Mouse (Mus musculus) frontal cortex, postnatal 36 days (tissue): ENCODE measurements around the gene Wdcp.
A peak's percentile ranks its signal among the peaks of the same experiment; 100 is the strongest.
"Not testable (repeated sequence)": the region's sequence is repeated elsewhere in the genome, so short reads cannot be mapped to it uniquely, and the experiment has no call there.

ENCODE experiments used
- DNase-seq, 2 experiments: peaks; one replicate each; pipeline ENCODE4 v3.0.0; 2022; ENCODE audit warnings: low spot score in 2 of 2

Wdcp gene

DNA sequence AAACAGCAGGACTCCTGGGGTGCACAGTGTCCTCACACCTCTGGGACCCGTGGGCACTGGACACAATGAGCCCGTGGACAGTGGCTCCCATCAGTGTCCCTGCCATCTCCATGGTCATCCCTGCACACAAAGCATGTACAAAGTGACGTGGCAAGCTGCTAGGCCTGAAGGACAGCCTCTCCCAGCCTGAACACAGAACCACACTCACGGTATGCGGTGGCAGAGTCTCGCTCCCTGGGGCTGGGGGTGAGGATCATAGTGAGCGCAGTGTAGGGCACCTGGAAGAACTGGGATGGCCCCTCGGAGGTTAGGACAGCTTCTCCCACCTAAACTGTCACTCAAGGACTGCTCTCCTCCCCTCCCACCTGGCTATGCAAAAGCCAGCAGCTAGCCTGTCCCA, 25.8 kb downstream of the Wdcp start:
- no peak for DNase-seq

DNA sequence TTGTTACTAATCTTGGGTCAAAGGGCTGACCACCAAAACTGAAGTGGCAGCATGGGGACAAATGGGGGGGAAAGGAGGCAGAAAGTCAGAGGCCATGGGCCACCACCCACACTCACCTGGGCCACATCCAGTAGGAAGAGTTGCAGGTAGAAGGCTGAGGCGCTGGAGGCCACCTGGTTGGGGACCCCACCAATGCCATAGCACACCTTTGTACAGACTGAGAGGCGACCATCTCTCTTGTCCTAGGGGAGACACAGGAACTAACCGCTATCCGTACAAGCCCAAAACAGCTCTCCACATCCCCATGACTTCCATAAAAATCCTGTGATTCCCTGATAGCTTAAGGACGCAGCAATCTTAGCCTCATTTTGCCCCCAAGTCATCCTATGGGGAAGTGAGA, 28.2 kb downstream of the Wdcp start:
- DNase-seq, result no peak

DNA sequence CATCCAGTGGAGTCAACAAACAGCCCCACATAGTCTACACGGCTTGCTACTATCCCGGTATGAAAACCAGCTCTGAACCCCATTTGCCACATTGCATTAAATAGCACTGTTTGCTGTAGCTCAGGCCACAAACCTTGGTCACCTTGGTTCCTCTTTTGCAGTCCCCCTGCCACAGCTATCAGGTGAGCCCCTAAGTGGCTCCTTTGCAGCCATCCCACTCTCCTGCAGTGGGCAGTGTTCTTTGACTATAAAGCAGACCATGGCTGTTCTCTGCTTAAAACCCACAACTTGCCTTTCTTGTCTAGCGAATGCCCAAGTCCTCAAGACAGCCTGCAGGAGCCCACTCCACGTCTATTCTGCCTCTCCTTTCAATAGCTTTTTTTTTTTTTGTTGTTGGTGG, 29.2 kb downstream of the Wdcp start:
- DNase-seq, result no peak

DNA sequence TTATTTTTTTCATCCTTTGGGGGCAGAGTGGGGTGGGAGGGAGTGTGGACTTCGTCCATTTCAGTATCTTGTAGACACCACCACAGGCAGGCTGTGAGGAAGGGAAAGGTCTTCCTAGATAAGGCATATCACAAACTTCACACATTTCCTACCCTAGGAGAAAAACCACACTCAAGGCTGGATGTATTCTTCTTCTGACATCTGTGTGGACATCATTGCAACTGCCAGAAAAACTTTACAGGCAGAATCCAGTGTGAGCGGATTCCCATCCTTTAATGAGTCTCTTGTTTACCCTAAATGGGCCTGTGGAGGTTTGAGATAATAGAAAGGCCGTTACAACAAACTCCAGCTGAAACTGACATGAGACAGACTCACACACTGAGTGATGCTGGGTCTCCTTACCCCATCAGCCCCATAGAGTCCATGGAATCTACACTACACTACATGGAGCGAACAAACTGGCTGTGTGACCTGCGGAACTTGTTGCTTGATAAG, 29.9 kb downstream of the Wdcp start:
- DNase-seq, result no peak

DNA sequence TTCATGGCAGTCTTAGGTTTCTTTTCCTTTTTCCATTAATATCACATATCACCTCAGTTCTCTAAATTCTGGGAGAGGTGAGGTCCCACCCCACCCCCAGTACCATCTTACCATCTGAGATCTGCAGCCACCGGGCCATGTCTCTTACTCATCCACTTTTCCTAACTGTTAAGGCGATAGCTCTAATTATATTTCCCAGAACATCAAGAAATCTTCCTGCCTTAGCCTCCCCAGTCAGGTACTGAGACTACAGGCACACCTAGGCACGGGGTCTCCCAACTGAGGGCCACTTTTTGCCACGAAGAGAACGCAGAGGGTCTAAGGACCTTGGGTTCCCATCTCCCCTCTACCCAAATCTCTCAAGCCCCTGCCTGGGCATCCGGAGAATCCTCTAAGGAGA, 30.4 kb downstream of the Wdcp start:
- no peak for DNase-seq

DNA sequence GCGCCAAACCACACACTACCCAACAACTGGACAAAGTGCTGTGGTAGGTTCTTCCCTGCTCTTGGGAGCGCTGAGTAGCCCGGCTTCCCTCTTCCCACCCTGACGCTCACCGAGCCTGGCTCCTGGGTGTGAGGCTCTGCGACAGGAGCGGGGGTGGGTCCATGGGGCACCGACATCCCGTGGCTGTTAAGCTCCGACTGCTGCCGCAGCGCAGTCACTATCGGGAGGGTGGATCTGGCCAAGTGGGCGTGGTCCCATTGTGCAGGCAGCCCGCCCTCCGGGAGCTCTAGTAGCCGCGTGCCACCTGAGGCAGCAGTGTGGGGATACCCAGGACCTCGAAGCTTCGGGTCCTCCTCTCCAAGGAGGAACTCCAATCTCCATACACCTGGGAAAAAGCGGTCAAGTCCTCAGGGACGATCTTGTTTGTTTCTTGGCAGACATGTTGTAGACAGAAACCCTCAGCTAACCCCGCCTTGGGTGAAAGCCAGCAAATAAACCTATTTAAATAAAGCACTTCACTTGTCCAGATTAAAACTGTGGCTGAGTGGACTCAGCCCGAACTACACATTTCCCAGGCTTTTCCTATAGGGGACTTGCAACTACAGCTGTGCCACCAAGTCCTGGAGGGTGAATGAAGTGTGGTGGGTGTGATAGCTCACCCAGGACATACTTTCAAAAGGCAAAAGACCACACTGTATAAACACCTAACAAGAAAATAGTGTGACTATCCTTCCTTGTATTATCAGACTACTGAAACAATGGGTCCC, 31.2 kb downstream of the Wdcp start, which contains the start of gene Mfsd2b:
TSS of gene Mfsd2b (minus strand) at position 199 of the 767 bp plus-strand sequence.
- peak; percentile 21 to 28 for DNase-seq

DNA sequence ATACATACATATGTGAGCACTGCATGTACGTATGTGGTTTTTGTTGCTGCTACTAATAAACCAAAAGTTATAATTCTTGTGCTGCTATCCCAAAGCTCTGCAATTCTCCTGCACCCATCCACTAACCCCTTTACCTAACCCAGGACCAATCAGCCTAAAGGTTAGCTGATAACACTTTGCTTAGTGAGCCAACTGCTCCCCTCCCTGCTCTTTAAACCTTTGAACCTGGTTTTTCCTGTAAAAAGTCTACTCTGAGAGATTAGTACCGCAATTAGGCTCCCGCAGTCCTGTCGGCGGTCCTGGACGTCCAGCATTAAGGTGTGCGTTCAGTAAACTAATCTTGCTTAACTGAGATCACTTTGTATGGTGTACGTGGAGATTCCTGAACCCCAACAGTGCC, 32.5 kb downstream of the Wdcp start:
- DNase-seq, result no peak

DNA sequence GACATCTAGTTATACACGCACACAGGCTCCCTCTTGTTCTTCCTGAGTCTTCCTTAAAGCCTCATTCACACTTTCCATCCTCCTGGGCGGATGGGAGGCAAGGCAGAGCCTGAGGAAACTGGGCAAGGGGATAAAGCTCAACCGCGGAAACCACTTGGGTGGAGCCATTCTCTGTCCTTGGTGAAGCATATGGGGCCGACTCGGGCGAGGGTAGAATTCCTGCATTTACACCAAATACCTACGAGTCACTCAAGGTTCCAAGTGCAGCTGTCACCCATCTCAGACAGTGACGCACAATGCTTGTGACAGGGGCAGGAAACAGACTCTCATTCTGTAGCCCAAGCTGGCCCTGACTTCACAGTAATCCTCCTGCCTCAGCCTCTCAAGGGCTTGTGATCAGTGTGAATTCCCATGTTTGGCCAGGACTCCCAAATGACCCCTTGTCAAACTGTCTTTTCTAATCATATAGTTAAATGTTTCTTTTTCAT, 35.2 kb downstream of the Wdcp start:
- no peak for DNase-seq

DNA sequence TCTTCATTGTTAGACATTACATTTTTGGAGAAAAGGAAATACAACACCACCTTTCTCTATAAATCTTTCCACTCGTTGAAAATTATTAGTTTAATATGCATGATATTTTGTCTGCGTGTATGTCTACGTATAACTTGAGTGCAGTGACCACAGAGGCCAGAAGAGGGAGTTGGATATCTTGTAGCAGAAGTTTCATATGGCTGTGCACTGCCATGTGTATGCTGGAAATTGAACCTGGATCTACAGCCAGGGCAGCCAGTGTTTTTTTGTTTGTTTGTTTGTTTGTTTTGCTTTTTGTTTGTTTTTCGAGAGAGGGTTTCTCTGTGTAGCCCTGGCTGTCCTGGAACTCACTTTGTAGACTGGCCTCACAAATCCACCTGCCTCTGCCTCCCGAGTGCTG, 35.9 kb downstream of the Wdcp start:
- DNase-seq, result no peak

DNA sequence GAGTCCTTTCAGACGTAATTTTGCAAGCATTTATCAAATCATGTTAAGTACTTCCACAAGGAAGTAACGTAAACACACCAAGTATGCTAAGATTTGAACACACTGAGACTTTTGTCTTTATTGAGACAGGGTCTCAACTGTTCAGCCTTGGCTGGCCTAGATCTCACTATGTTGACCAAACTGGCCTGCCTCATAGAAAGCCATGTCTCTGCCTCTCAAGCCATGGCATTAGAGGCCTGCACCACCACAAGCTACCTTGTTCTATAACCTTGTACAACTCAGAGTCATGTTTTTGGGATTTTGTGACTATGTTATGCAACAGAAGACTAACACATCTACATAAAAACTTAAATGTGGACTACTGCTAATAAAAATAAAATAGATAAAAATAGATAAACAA, 39.0 kb downstream of the Wdcp start:
- no peak for DNase-seq

DNA sequence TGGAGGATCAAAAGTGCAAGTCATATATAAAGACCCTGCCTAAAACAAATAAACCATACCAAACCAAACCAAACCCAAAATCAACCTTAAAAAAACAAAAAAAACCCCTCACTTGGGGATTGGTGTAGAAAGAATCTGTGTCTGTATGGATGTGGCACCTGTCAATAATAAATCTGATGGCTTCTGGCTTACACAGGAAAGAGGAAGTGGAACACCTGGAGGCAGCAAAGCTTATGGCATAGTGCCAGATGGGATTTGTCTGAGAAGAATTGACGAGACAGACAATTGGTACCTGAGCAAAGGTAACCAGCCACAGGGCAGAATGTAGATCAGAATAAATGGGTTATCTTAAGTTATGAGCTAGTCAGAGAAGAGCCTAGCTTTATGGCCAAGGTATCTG, 42.0 kb downstream of the Wdcp start:
- no peak for DNase-seq

DNA sequence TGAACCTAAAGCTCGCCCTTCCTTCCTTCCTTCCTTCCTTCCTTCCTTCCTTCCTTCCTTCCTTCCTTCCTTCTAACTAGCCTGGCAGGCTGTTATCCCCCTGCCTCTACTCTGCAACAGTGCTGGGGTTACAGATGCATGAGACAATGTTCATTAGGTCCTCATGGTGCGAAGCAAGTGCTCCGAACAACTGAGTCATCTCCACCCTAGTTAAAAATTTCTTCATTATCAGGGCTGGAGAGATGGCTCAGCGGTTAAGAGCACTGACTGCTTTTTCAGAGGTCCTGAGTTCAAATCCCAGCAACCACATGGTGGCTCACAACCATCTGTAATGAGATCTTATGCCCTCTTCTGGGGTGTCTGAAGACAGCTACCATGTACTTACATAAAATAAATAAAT, 43.5 kb downstream of the Wdcp start:
- not testable (repeated sequence) for DNase-seq

DNA sequence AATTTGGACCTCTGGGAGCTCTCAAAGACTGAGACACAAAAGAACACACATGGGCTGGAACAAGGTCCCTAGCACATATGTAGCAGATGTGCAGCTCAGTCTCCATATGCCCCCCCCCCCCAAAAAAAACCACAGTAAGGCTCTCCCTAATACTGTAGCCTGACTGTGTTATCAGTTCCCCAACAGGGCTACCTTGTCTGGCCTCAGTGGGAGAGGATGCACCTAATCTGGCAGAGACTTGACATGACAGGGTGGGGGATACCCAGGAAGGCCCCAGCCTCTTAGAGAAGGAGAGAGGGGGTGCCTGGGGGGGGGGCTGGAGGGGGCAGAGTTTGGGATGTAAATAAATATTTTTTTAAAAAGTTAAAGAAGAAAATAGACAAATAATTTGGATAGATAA, 45.6 kb downstream of the Wdcp start:
- DNase-seq, result no peak

DNA sequence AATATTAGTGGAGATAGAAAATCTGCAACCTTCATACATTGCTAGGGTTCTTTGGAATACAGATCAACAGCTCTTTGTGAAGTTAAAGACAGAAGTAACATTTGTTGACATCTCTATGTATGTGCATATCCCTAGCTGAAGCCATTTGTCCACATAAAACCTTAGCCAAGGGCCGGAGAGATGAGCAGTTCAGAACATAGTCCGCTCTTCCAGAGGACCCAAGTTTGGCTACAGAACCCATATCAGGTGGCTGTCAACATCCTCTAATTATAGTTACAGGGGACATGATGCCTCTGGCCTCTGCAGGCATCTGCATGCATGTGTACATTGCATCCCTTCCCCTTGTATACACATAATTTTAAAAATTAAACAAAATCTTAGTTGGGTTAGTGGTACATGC, 46.1 kb downstream of the Wdcp start:
- no peak for DNase-seq

DNA sequence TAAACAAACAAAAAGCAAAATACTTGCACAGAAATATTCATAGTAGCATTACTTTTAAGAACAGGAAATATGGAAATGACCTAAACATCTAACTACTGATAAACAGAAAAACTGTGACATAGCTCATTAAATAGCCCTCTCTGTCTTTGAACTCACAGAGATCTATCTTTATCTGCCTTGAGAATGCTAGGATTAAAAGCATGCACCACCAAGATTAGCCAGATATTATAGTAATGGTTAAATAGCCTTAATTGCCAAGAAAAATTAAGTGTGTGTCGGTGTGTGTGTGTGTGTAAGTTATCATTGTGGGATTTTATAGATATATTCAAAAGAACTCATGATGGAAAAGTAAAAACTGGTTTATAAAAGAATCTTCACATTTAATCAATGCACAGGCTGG, 46.8 kb downstream of the Wdcp start:
- DNase-seq, result no peak

DNA sequence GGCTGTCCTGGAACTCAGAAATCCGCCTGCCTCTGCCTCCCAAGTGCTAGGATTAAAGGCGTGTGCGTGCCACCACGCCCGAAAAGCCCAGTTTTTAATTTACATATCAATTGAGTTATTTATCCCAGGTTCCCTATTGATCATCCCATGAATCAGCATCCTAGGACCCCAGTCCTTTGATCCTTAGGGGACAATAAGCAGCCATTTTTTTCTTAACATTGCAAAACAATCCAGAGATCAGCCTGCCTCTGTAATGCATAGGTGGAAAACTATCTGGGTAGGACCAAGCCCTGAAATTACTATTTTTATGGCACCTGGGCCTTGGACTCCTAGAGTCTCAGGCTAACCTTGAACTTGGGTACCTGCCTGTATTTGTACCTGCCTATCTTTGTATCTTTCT, 54.9 kb downstream of the Wdcp start:
- DNase-seq, result no peak

DNA sequence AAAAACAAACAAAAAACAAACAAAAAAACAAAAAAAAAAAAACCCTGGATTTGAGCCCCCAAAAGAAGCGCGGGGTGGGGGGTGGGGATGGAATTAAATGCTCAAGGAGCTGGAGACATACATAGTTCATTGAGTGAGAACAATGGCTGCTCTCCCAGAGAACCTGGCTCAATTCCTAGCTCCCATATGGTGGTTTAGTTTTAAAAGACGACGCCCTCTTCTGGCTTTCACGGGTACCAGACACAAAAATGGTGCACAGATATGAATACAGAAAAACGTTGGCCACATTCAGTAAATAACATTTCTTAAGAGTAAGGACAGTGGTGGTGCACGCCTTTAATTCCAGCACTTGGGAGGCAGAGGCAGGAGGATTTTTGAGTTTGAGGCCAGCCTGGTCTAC, 62.8 kb downstream of the Wdcp start:
- no peak for DNase-seq

DNA sequence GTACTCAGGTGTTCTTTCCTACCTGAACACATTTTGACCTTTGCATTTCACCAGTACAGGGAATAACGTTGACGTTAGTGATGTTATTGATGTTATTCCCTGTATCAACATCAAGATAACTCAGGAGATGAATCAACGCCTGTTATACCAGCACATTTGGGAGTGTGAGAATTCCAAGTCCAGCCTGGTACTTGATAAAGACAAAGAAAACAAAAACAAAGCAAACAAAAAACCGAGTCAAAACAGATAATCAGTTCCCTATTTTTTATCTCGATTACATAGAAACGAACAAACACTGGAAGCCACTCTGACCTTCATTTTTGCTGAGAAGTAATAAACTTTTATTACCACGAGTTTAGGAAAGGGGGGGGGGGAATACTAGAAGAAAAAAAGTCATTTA, 63.4 kb downstream of the Wdcp start:
- DNase-seq, result no peak

DNA sequence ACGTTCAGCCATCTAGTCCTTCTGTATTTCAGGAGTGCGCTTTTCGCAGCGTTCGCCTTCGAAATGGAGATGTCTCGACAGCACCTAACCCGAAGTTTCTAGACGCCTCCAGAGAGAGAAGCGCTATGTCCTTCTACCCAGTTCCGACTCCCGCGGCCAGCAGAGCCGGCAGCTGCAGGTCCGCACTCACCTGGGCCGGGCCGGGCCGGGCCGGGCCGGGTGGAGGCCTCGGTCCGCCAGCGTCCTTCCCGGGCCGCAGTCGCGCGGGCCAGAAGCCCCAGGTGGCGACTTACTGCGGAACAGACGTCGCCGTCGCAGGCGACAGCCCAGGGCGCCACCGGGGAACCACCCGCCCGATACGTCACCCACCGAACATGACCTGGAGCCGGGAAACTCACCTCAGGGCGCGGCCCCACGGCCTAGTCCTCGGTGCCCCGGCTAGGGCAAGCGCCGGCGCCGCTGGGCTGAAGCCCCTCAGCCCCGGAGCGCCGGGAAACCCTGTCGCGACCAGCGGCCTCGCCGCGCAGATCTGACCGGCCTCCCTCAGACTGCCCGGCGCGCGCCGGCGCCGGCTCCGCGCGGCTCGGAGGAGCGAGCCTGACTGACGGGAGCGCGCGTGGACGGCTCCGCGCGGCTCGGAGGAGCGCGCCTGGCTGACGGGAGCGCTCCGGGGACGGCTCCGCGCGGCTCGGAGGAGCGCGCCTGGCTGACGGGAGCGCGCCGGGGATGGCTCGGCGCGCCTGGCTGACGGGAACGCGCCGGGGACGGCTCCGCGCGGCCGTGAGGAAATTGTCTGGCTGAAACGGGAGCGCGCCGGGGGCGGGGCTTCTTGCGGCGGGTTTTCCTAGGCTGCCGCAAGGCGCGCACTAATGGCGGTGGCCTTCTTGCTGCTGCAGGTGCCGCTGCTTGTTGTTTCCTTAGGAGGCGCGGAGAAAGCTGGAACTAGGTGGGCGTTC, 64.1 kb downstream of the Wdcp start, which contains the start of gene Ubxn2a:
TSS of gene Ubxn2a (minus strand) at position 755 of the 956 bp plus-strand sequence.
- DNase-seq, result peak; percentile 88 to 96

DNA sequence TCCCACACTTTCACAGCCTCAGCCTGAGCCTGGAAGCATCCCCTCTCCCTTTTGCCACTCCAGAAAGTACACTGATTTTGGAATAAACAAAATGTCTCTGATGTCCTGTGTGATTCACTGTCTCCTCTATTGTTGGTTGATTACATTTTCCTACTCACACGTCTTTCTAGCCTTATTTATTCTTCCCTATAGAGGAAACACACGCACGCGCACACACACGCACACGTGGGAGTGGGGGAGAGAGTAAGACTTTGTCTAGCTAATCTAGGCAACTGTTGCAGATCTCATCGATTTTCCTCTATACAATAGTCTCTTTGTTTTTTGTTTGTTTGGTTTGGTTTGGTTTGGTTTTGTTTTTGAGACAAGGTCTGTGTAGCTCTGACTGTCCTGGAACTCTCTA, 65.3 kb downstream of the Wdcp start:
- no peak for DNase-seq
